In the genomic region with DNA sequence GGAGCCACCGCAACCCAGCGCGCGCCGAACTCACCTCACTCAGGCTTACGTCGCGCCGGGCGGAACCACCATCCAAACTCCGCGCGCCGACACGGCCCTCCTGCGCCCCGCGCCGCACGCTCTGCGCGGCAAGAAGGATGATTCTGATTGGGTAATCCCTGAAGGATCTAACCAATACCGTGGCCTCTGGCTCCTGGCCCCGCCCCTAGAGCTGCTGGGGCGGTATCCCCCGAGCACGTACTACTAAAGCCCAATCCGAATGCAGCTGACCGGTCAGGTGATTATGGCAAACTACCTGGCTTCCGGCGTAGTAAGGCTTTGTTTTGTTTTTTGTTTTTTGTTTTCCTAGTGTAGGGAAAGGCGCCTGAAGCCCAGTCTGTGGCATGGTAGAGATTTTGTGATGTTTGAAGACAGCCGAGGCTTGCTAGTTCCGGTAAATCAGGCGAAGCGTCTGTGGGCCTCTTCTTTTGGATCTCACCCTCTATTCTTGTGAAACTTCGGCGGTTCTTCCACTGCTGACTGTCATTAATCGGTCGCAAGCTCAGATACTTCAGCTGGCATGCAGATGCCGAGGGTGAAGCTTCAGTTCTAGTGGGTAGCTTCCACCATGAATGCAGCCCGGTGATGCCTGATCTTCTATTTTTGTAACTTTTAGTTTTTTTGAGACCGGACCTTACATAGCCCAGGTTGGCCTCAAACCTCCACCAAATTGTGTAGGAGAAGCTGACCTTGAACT, we compare ENCODE assay signal across 8 mouse cellular contexts. TPM values are rescaled to one million over a fixed set of nuclear protein-coding genes. Genes with fewer than 3 reads are reported as not detected.
A peak's percentile ranks its signal among the peaks of the same experiment; 100 is the strongest.
DNase-seq lines count a peak whose midpoint lies in the region; ATAC-seq lines count a peak whose summit lies in the region.

Gene Blm (minus strand): TSS at position 111 of the 736 bp plus-strand sequence.

- H3K36me3 ChIP-seq in intestine, embryonic 14.5 days (ENCODE audit: control insufficient read depth, insufficient read depth, low read length): no peaks in the 10 kb centered on the region

- H3K9me3 ChIP-seq in intestine, embryonic 14.5 days (ENCODE audit: control insufficient read depth, low read length): no peaks in the 10 kb centered on the region

- ATAC-seq in intestine, embryonic 14.5 days (replicated peaks; ENCODE audit: low FRiP score, low TSS enrichment, low read depth): peak; percentile 100

- H3K27ac ChIP-seq in intestine, embryonic 14.5 days (ENCODE audit: low read depth): peak within 1 kb of the TSS; percentile 72

- WGBS in intestine, embryonic 14.5 days: under 1% methylated on average over 43 of the region's 43 CpGs

- no peaks in the 10 kb centered on the region for H3K27me3 ChIP-seq in intestine, embryonic 14.5 days (replicated peaks; ENCODE audit: control insufficient read depth, insufficient read depth, low read length)

- H3K9ac ChIP-seq in intestine, embryonic 14.5 days (ENCODE audit: low read length): peak within 1 kb of the TSS; percentile 73

- peak; percentile 86 to 88 for DNase-seq in adrenal gland, adult 18-20 months (ENCODE audit: low spot score in 2 of 2)
- DNase-seq in embryo, embryonic 11 days: peak; percentile 99
- peak; percentile 97 for DNase-seq in gastrocnemius, postnatal 25 days
- peak; percentile 93 for DNase-seq in intestine, embryonic 14.5 days (ENCODE audit: low spot score)
- DNase-seq in left cerebral cortex, postnatal 14 days (ENCODE audit: low spot score in 2 of 2): peak; percentile 98
- DNase-seq in mesoderm, embryonic 11.5 days (ENCODE audit: low read depth, low spot score): peak; percentile 98
- DNase-seq in right cerebral cortex, postnatal 36 days (ENCODE audit: low spot score in 2 of 2): peak; percentile 96 to 97
- peak; percentile 96 for DNase-seq in yolk sac, embryonic 10.5 days (ENCODE audit: low spot score)

- H3K4me2 ChIP-seq in intestine, embryonic 14.5 days (ENCODE audit: low read length): peak within 1 kb of the TSS; percentile 86

- H3K4me3 ChIP-seq in intestine, embryonic 14.5 days (ENCODE audit: low read depth, low read length): peak within 1 kb of the TSS; percentile 53

- intact Hi-C loops in left cerebral cortex, postnatal 14 days (cut with DNase I): no loop called here

- peaks cover 13% of the 10 kb centered on the region for H3K4me1 ChIP-seq in intestine, embryonic 14.5 days (replicated peaks; ENCODE audit: control insufficient read depth, insufficient read depth, low read length)

RNA-seq across cellular contexts. Expression of gene Blm, which starts in this region (rescaled TPM):
- 1 to 10 TPM in 1 of 2 experiments, under 1 TPM in 1; 0.86 to 2.2 TPM for total RNA-seq in adrenal gland, adult 18-20 months (2021)
- 1 to 10 TPM in 1 of 2 experiments, under 1 TPM in 1; 0.94 to 1.3 TPM for total RNA-seq in gastrocnemius, postnatal 25 days (2021)
- polyA plus RNA-seq in intestine, embryonic 14.5 days (2014; fragmentation: Nextera tagmentation; extraction: Ambion mirVana): 23.3 and 29.1 TPM in 2 replicates
- total RNA-seq in left cerebral cortex, postnatal 14 days (2021): 1 to 10 TPM; 3.9 to 5.2 TPM

Comparison
In these comparisons a context has a peak if more than half of its experiments do, and no peak if none do; other contexts are left out.
1. Peak in every context shown above with its lines: DNase-seq, ATAC-seq, H3K4me3 ChIP-seq and H3K27ac ChIP-seq.